Mouse (Mus musculus): ENCODE results near the gene Parp11.

Parp11 gene

GRCm38 (mm10) chr6:127449531-127450422 lies 3.1 kb downstream of the Parp11 start:
- no peak for DNase-seq

- peak; percentile 92 for DNase-seq
Measured at GRCm38 (mm10) chr6:127453407-127454343, 7.0 kb downstream of the Parp11 start.

- no peak for DNase-seq
Measured at GRCm38 (mm10) chr6:127454344-127454707, 7.7 kb downstream of the Parp11 start.

GRCm38 (mm10) chr6:127454809-127455208 lies 8.2 kb downstream of the Parp11 start:
- DNase-seq = no peak

GRCm38 (mm10) chr6:127455440-127455839 lies 8.8 kb downstream of the Parp11 start:
- DNase-seq = no peak

GRCm38 (mm10) chr6:127456769-127457168 lies 10.1 kb downstream of the Parp11 start:
- DNase-seq = no peak

- no peak for DNase-seq
Measured at GRCm38 (mm10) chr6:127459776-127460175, 13.1 kb downstream of the Parp11 start.

GRCm38 (mm10) chr6:127461491-127461890 lies 14.9 kb downstream of the Parp11 start:
- no peak for DNase-seq

- no peak for DNase-seq
Measured at GRCm38 (mm10) chr6:127462251-127462650, 15.6 kb downstream of the Parp11 start.

GRCm38 (mm10) chr6:127463273-127464001 lies 16.8 kb downstream of the Parp11 start:
- DNase-seq = no peak

- DNase-seq = peak; percentile 10
Measured at GRCm38 (mm10) chr6:127464523-127464922, 17.9 kb downstream of the Parp11 start.

GRCm38 (mm10) chr6:127466749-127467310 lies 20.2 kb downstream of the Parp11 start:
- no peak for DNase-seq

- no peak for DNase-seq
Measured at GRCm38 (mm10) chr6:127472078-127472477, 25.4 kb downstream of the Parp11 start.

- no peak for DNase-seq
Measured at GRCm38 (mm10) chr6:127473961-127474360, 27.3 kb downstream of the Parp11 start.

GRCm38 (mm10) chr6:127475231-127475630 lies 28.6 kb downstream of the Parp11 start:
- no peak for DNase-seq

- no peak for DNase-seq
Measured at GRCm38 (mm10) chr6:127491046-127491445, 44.4 kb downstream of the Parp11 start.

- no peak for DNase-seq
Measured at GRCm38 (mm10) chr6:127492561-127492960, 45.9 kb downstream of the Parp11 start.

- no peak for DNase-seq
Measured at GRCm38 (mm10) chr6:127493750-127494149, 47.1 kb downstream of the Parp11 start.

GRCm38 (mm10) chr6:127494357-127494756 lies 47.7 kb downstream of the Parp11 start:
- no peak for DNase-seq

- DNase-seq = no peak
Measured at GRCm38 (mm10) chr6:127495251-127495650, 48.6 kb downstream of the Parp11 start.

GRCm38 (mm10) chr6:127495876-127496275 lies 49.2 kb downstream of the Parp11 start:
- DNase-seq = no peak

GRCm38 (mm10) chr6:127496841-127497656 lies 50.4 kb downstream of the Parp11 start:
- DNase-seq = no peak
